Mouse (Mus musculus) kidney, embryonic 14.5 days (tissue): Measurements from ENCODE around the gene Entpd3. TPM values are rescaled to one million over a fixed set of nuclear protein-coding genes. Genes with fewer than 3 reads are reported as not detected.
A peak's percentile ranks its signal among the peaks of the same experiment; 100 is the strongest.

Source experiments
- ATAC-seq: fragments of 200-750 bp; cut with Nextera tagmentation; 2 replicates; pipeline ENCODE4 v1.8.0; 2017; ENCODE audit warnings: moderate number of reproducible peaks, mild to moderate bottlenecking, moderate TSS enrichment, moderate library complexity; ENCODE audit not compliant: low FRiP score, low TSS enrichment
- H3K27ac ChIP-seq: fragments of 300-500 bp; sonication (generic); 2 replicates; pipeline ENCODE4 v1.5.1; 2014; ENCODE audit warnings: low read depth, mild to moderate bottlenecking, low read length, moderate library complexity, mixed read lengths
- H3K27me3 ChIP-seq: fragments of 300-500 bp; sonication (generic); 2 replicates; pipeline ENCODE4 v1.6.1; 2014; ENCODE audit warnings: mild to moderate bottlenecking, low read length; ENCODE audit not compliant: control insufficient read depth, insufficient read depth
- H3K36me3 ChIP-seq: fragments of 300-500 bp; sonication (generic); 2 replicates; pipeline ENCODE4 v1.6.1; 2014; ENCODE audit warnings: low read length, mixed read lengths; ENCODE audit not compliant: control insufficient read depth, insufficient read depth
- H3K4me1 ChIP-seq: fragments of 300-500 bp; sonication (generic); 2 replicates; pipeline ENCODE4 v1.6.1; 2014; ENCODE audit warnings: low read length, mixed read lengths; ENCODE audit not compliant: control insufficient read depth, insufficient read depth
- H3K4me2 ChIP-seq: fragments of 300-500 bp; sonication (generic); replicated peaks from 2 replicates; pipeline ENCODE4 v1.6.1; 2014; ENCODE audit warnings: low read depth, mild to moderate bottlenecking, low read length
- H3K4me3 ChIP-seq: fragments of 300-500 bp; sonication (generic); 2 replicates; pipeline ENCODE4 v1.5.1; 2014; ENCODE audit warnings: mild to moderate bottlenecking, low read length
- H3K9ac ChIP-seq: fragments of 300-500 bp; sonication (generic); 2 replicates; pipeline ENCODE4 v1.6.1; 2014; ENCODE audit warnings: low read depth, mild to moderate bottlenecking, low read length, moderate library complexity
- H3K9me3 ChIP-seq: fragments of 300-500 bp; sonication (generic); 2 replicates; pipeline ENCODE4 v1.6.1; 2016; ENCODE audit warnings: low read length; ENCODE audit not compliant: control insufficient read depth
- WGBS: fragments of 180-500 bp; shearing (Covaris S2); extraction: QIAGEN DNeasy Blood & Tissue Kit; methylation state at CpG from one replicate; pipeline ENCODE4 v1.1.7; 2014; 5-methylcytosine and 5-hydroxymethylcytosine counted together
- polyA plus RNA-seq: library from polyadenylated mRNA; unstranded; fragments of >200 nt; fragmentation: Nextera tagmentation; extraction: Ambion mirVana; gene quantifications from 2 replicates; pipeline ENCODE4 v1.2.1, GENCODE M21; 2014

The Entpd3 gene
- polyA plus RNA-seq, 1 experiment from 2014 or later, result 1.7 TPM

- Histone ChIP-seq H3K27me3 (no peaks in the 10 kb centered on the region), H3K4me3 (no peak overlapping the region), H3K9ac (no peak overlapping the region), H3K4me1 (peaks cover 13% of the 10 kb centered on the region), H3K27ac (no peak overlapping the region), H3K4me2 (peak overlapping the region; percentile 8; the same call in 1 of the 2 replicates), H3K9me3 (peaks cover 3% of the 10 kb centered on the region; the same call in 1 of the 2 replicates), H3K36me3 (no peaks in the 10 kb centered on the region)
- 57% methylated on average over 17 of the region's 17 CpGs for WGBS
- ATAC-seq, result peak; percentile 73
These were observed 62.7 kb downstream of the Entpd3 start for GRCm38 (mm10) chr9:120602172-120602838.

GRCm38 (mm10) chr9:120602839-120603511 is 63.4 kb downstream of the Entpd3 start:
- 6% methylated on average over 23 of the region's 23 CpGs for WGBS
- ATAC-seq, result peak; percentile 92
- Histone ChIP-seq H3K9me3 (peaks cover 10% of the 10 kb centered on the region), H3K27ac (no peak overlapping the region), H3K36me3 (no peaks in the 10 kb centered on the region), H3K9ac (peak overlapping the region; percentile 28; the same call in 1 of the 2 replicates), H3K27me3 (no peaks in the 10 kb centered on the region), H3K4me2 (peak overlapping the region; percentile 8), H3K4me1 (peaks cover 13% of the 10 kb centered on the region), H3K4me3 (no peak overlapping the region)

- WGBS, result 9% methylated on average over 10 of the region's 10 CpGs
- Histone ChIP-seq H3K27me3 (no peaks in the 10 kb centered on the region), H3K27ac (no peak overlapping the region), H3K36me3 (no peaks in the 10 kb centered on the region), H3K4me2 (peak overlapping the region; percentile 8; the same call in 1 of the 2 replicates), H3K9me3 (peaks cover 15% of the 10 kb centered on the region), H3K4me1 (peaks cover 13% of the 10 kb centered on the region), H3K9ac (peak overlapping the region; percentile 28; the same call in 1 of the 2 replicates), H3K4me3 (no peak overlapping the region)
- no peak for ATAC-seq
These were observed 63.9 kb downstream of the Entpd3 start for GRCm38 (mm10) chr9:120603512-120603908.

- Histone ChIP-seq H3K36me3 (no peaks in the 10 kb centered on the region), H3K9me3 (peaks cover 18% of the 10 kb centered on the region), H3K27me3 (no peaks in the 10 kb centered on the region), H3K27ac (no peak overlapping the region), H3K4me2 (no peak overlapping the region), H3K9ac (no peak overlapping the region; the same call in 1 of the 2 replicates), H3K4me1 (peaks cover 13% of the 10 kb centered on the region), H3K4me3 (no peak overlapping the region)
- no peak for ATAC-seq
- 29% methylated on average over 12 of the region's 12 CpGs for WGBS
These were observed 64.3 kb downstream of the Entpd3 start for GRCm38 (mm10) chr9:120603956-120604355.

- no peaks in the 10 kb centered on the region for H3K36me3 ChIP-seq
- no peak for ATAC-seq
- H3K4me2 ChIP-seq, result no peak overlapping the region
- peaks cover 18% of the 10 kb centered on the region for H3K9me3 ChIP-seq
- no peaks in the 10 kb centered on the region for H3K4me1 ChIP-seq
- no peak overlapping the region for H3K4me3 ChIP-seq
- H3K27me3 ChIP-seq, result no peaks in the 10 kb centered on the region
- no peak overlapping the region for H3K9ac ChIP-seq
- no peak overlapping the region for H3K27ac ChIP-seq
These were observed 71.4 kb downstream of the Entpd3 start for GRCm38 (mm10) chr9:120611055-120611454.

GRCm38 (mm10) chr9:120614059-120614458 is 74.4 kb downstream of the Entpd3 start:
- Histone ChIP-seq H3K4me2 (no peak overlapping the region), H3K36me3 (no peaks in the 10 kb centered on the region), H3K4me3 (no peak overlapping the region), H3K4me1 (no peaks in the 10 kb centered on the region), H3K27me3 (no peaks in the 10 kb centered on the region), H3K9me3 (no peaks in the 10 kb centered on the region), H3K9ac (no peak overlapping the region), H3K27ac (no peak overlapping the region)
- 91% methylated on average over 6 of the region's 6 CpGs for WGBS
- ATAC-seq, result no peak

Other genes with a start within 250 kb of the Entpd3 start
- gene Myrip, start 238.3 kb upstream of the Entpd3 start, polyA plus RNA-seq, result 0.11 and 0.26 TPM in 2 replicates
- 160 and 173 TPM in 2 replicates for gene Eif1b, start 47.6 kb upstream of the Entpd3 start, polyA plus RNA-seq
- 1,099 and 1,259 TPM in 2 replicates for gene Rpl14, start 31.6 kb downstream of the Entpd3 start, polyA plus RNA-seq